Mouse (Mus musculus) bone marrow, adult 2 months (tissue): ENCODE data around the gene Hist1h2bq.

Experiments
- CTCF ChIP-seq: fragments of 200-500 bp; IDR thresholded peaks from 2 replicates; pipeline ENCODE4 v1.5.1; 2011; ENCODE audit warnings: low read length, control low read depth; ENCODE audit not compliant: control insufficient read depth, insufficient read depth
- POLR2A ChIP-seq: fragments of 200-500 bp; IDR thresholded peaks from 2 replicates; pipeline ENCODE4 v1.6.1; 2011; ENCODE audit warnings: low read depth, mild to moderate bottlenecking, control low read depth, low read length, borderline replicate concordance; ENCODE audit not compliant: control insufficient read depth

- no peak for TF ChIP-seq CTCF
- TF ChIP-seq POLR2A: no peak
These were observed 45.1 kb upstream of the Hist1h2bq start for GRCm38 (mm10) chr13:21855146-21855545.
